Mouse (Mus musculus) embryo, embryonic 11 days (tissue): ENCODE measurements around the gene Mfap3.
"Not testable (repeated sequence)": the region's sequence is repeated elsewhere in the genome, so short reads cannot be mapped to it uniquely, and the experiment has no call there.

ENCODE experiments used
- DNase-seq: peaks from one replicate; pipeline ENCODE4 v3.0.0-alpha.2; 2015

Mfap3 gene

GRCm38 (mm10) chr11:57531300-57531950 lies 13.0 kb downstream of the Mfap3 start:
- DNase-seq: peak; percentile 46

GRCm38 (mm10) chr11:57532306-57532705 lies 13.8 kb downstream of the Mfap3 start:
- DNase-seq: no peak

- DNase-seq: no peak
Measured at GRCm38 (mm10) chr11:57535912-57536311, 17.4 kb downstream of the Mfap3 start.

GRCm38 (mm10) chr11:57539841-57540418 lies 21.5 kb downstream of the Mfap3 start:
- no peak for DNase-seq

- DNase-seq: no peak
Measured at GRCm38 (mm10) chr11:57540681-57541080, 22.2 kb downstream of the Mfap3 start.

GRCm38 (mm10) chr11:57548618-57549550 lies 30.4 kb downstream of the Mfap3 start:
- peak; percentile 90 for DNase-seq

GRCm38 (mm10) chr11:57550230-57550629 lies 31.8 kb downstream of the Mfap3 start:
- DNase-seq: no peak

- no peak for DNase-seq
Measured at GRCm38 (mm10) chr11:57551016-57551415, 32.6 kb downstream of the Mfap3 start.

- peak; percentile 69 for DNase-seq
Measured at GRCm38 (mm10) chr11:57553015-57553780, 34.7 kb downstream of the Mfap3 start.

GRCm38 (mm10) chr11:57557936-57558335 lies 39.5 kb downstream of the Mfap3 start:
- DNase-seq: not testable (repeated sequence)

GRCm38 (mm10) chr11:57564564-57564963 lies 46.1 kb downstream of the Mfap3 start:
- no peak for DNase-seq

GRCm38 (mm10) chr11:57566091-57567035 lies 47.9 kb downstream of the Mfap3 start:
- no peak for DNase-seq

- no peak for DNase-seq
Measured at GRCm38 (mm10) chr11:57568950-57569490, 50.6 kb downstream of the Mfap3 start.

GRCm38 (mm10) chr11:57571035-57571434 lies 52.6 kb downstream of the Mfap3 start:
- no peak for DNase-seq

GRCm38 (mm10) chr11:57573686-57574274 lies 55.3 kb downstream of the Mfap3 start:
- DNase-seq: no peak

GRCm38 (mm10) chr11:57576871-57577515 lies 58.5 kb downstream of the Mfap3 start:
- DNase-seq: no peak

GRCm38 (mm10) chr11:57582818-57583635 lies 64.6 kb downstream of the Mfap3 start:
- peak; percentile 67 for DNase-seq
